Mouse (Mus musculus) layer of hippocampus, postnatal 25 days (tissue): ENCODE measurements around the gene Dnaaf5. TPM values are rescaled to one million over a fixed set of nuclear protein-coding genes. Genes with fewer than 3 reads are reported as not detected.

Experiments used
- DNase-seq, 2 experiments: peaks; one replicate each; pipeline ENCODE4 v3.0.0; 2022; ENCODE audit warnings: mixed read lengths in 2 of 2, low spot score in 1 of 2; ENCODE audit errors: extremely low spot score in 1 of 2
- total RNA-seq, 2 experiments: library from RNA; stranded (reverse); gene quantifications; 2 replicates each; pipeline ENCODE4 v1.2.3; 2021

Gene Dnaaf5
- total RNA-seq, 2 experiments from 2014 or later: 6.8 to 7.6 TPM

GRCm38 (mm10) chr5:139138926-139139472 lies 11.0 kb upstream of the Dnaaf5 start:
- DNase-seq: no peak

GRCm38 (mm10) chr5:139140589-139140988 lies 9.4 kb upstream of the Dnaaf5 start:
- DNase-seq: no peak

DNA sequence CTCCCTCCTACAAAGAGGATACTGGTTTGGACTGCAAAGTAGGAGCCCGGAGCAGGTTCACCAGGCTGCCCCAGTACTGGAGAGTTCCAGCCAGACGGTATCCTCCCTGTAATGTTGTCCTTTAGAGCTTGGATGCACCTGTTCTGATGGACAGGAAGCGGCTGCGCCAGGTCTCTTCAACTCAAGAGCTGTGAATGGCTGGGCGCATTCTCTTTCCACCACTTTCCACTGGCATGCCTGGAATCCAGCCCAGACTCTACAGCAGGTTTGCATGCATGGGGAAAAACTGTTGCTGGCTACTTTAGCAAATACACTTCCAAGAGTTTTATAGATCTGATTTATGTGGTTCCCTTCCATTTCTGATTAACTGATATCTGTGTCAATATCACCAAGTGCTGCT lies 8.7 kb upstream of the Dnaaf5 start:
- DNase-seq: no peak

- no peak for DNase-seq
Measured at GRCm38 (mm10) chr5:139143890-139144289, 6.1 kb upstream of the Dnaaf5 start.

DNA sequence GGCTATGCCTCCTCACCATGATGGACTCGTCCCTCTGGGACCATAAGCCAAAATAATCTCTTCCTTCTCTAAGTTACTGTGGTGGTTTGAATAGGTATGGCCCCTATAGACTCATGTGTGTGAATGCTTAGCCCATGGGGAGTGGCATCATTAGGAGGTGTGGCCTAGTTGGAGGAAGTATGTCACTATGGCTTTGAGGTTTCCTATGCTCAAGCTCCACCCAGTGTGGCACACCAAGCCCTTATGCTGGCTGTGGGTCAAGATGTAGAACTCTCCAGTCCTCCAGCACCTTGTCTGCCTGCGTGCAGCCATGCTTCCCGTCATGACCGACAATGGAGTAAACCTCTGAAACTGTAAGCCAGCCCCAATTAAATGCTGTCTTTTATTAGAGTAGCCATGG lies 4.3 kb upstream of the Dnaaf5 start:
- DNase-seq: no peak

DNA sequence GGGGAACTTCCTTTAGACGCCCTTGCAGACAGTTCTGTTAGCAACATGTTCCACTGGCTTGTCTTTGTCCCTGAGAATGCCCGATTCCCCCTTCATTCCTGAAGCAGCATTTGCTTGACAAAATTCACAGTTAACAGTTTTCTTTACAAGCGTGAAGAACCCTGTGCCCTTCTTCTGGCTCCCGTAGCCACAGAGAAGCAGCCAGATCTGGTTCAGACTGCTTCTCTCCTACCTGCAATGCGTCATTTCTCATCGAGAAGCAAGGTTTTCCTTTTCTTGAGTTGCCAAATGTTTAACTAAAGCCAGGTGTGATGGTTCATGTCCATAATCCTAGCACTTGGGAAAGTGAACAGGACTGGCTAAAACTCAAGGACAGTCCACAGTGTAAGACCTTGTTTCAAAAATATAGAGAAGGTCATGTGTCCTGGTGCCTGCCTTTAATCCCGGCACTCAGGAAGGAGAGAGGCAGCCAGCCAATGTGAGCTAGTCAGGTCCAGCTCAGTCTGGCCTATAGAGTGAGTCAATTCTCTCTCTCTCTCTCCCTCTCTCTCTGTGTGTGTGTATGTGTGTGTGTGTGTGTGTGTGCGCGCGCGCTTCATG lies 3.4 kb upstream of the Dnaaf5 start:
- DNase-seq: no peak

GRCm38 (mm10) chr5:139147178-139148078 lies 2.6 kb upstream of the Dnaaf5 start:
- DNase-seq: no peak

DNA sequence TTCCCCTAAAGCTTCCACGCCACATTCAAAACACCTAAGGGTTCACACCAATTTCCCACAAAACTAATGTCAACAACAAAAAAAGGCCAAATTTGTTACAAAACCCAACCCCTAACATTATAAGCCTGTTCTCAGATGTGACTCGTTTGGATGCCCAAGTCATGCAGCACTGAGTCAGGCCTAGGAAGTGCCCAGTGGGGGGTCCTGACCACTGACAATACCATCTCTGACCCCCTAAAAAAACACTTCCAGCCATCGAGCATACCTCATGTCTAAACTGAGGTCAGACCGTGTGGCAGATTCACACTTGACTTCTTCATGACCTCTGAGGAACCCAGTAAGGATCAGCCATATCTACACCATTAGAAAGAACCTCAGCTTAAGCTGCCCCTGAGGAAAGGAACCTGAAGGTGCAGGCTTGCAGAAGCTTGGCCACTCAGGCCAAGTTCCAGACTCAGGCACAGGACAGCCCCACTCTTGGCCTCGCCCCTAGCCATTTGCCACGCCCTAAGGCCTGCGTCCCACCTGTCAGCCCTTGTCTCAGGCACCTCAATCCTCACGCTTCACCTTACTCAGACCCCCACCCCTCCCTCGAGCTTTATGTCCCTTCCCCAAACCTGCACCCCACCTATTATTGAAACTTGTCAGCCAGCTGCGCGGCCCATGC lies 884 bp upstream of the Dnaaf5 start:
- no peak for DNase-seq

DNA sequence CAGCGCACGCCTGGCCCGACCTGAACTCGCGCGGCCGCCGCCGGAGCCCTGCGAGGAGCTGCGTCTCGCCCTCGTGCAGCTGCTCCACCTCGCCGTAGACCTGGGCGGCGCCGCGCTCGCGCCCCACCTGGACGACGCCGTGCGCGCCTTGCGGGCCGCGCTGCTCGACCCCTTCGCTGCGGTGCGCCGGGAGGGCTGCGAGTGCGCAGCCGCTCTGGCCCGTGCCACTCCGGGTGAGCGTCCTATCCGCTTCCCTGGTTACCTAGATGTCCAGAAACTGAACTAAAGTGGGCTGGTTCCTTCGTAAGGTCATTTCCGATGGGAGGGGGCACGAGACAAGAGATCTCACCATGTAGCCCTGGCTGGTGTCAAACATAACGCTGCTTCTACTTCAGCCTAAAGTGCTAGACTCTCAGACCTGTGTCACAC lies 594 bp downstream of the Dnaaf5 start:
- DNase-seq: no peak

DNA sequence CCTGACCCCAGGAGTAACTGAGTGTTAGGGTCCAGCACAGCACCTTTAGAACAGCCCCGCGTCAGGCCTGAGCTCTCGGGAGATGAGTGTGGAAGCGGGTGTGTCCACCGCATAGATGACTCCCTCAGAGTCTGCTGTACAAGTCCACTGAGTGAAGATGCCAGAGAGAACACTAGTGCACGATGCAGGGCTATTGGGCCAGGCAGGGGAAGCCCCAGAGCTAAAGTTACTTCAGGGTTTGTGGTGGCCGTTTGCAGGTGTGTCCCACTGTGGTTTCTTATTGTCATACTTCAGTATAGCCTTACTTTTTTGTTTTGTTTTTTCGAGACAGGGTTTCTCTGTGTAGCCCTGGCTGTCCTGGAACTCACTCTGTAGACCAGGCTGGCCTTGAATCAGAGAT lies 10.9 kb downstream of the Dnaaf5 start:
- DNase-seq: no peak

- no peak for DNase-seq
Measured at GRCm38 (mm10) chr5:139161632-139162031, 11.6 kb downstream of the Dnaaf5 start.

DNA sequence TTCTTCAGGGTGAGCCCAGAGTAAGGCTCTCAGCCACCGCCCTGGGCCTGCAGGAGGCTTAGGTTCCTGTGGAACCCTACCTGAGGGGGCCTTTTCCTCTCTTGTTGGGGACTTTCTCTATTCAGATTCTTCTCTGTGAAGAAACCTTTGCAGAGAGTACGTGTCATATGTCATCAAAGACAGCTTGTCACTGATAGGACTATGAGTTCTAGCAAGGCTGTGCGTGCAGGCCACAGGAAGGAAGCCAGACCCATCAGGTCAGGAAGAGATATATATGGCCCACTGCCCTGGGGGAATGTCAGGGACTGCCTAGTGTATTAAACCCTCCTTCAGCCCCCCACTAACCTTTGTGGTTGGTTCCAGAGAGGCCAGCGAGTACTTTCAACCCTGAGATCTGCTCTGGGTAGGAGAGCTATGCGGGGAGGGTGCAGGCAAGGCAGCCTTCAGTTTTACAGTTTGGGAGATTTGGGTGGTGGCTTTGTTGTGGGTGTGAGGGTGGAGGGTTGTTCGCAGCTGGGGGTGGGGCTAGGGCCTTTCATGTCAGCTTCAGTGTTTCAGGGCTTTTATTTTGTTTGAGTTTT lies 16.8 kb downstream of the Dnaaf5 start:
- no peak for DNase-seq

- no peak for DNase-seq
Measured at GRCm38 (mm10) chr5:139167548-139167947, 17.5 kb downstream of the Dnaaf5 start.

- DNase-seq: no peak
Measured at GRCm38 (mm10) chr5:139171929-139172328, 21.9 kb downstream of the Dnaaf5 start.

DNA sequence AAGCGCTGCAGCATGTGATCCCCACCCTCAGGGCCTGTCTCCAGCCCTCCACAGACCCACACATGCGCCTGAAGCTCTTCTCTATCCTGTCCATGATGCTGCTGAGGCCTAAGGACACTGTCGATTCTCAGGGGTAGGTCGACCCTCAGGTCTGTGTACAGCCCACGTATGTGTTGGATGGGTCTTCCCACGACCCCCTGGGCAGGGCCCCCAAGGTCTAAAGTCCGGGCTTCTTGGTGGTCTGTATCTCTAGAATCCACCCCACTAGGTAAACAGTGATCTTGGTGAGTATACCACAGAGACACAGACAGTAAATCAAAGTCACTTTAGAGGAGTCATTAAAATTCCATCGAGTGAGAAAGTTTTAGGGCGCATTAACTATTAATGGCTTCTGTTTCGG lies 24.1 kb downstream of the Dnaaf5 start:
- DNase-seq: no peak

- no peak for DNase-seq
Measured at GRCm38 (mm10) chr5:139174556-139175547, 24.8 kb downstream of the Dnaaf5 start.

DNA sequence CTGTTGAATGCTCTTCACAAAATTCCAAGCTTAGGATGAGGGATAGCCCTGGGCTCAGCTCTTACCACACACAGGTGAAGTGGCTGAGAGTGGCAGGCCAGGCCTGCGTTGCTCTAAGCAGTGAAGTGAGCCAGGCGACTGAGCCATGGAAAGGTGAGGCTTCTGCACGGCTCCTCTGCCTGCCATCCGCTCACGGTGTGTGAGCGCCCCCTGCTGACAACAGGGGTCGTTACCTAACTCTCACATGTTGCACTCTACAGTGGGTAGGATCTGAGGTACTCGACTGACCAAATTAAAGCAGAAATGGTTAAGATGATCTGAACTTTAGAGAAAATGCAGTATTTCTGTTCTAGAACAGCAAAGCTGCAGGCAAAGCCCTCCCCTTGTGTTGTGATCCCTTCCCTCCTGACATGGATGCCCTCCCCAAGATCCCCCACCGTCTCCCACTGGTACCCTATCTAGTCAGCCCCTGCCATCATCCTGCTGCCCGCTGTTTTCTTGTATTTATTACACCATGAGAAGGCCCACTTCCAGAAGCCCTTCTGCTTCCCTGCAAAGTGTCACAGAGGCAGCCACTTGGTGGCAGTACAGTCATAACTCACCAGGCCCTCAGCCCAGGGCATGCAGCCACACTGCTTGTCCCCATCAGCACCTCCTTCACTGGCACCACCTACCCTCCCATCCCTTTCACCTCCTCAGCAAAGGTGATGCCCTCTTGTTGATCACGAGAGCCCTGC lies 29.0 kb downstream of the Dnaaf5 start:
- peak; percentile 56 to 90 for DNase-seq

- DNase-seq: no peak
Measured at GRCm38 (mm10) chr5:139183131-139183530, 33.1 kb downstream of the Dnaaf5 start.

DNA sequence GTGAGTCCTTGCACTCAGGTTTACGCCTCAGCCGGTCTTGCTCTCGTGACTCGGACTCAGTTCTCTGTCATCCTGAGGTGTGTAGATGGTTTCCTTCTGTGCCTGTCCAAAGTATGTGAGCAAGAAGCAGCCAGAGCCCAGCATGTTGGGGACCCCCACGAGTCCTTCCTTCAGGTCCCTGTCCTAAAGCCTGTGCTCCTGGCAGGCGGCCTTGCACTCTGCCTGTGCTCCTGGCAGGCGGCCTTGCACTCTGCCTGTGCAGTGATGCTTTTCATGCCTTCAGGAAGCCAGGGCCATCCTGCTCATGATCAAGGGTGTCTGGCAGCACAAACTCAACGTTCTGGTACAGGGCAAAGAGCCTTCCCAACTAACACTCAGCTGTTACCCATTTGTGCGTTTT lies 33.6 kb downstream of the Dnaaf5 start:
- DNase-seq: no peak
